Mouse (Mus musculus) left cerebral cortex, adult 2 months (tissue): ENCODE data around the gene Thy1. TPM values are rescaled to one million over a fixed set of nuclear protein-coding genes. Genes with fewer than 3 reads are reported as not detected.

Experiments
- DNase-seq, 2 experiments: peaks; one replicate each; pipeline ENCODE4 v3.0.0; 2021 to 2022; ENCODE audit warnings: low spot score in 2 of 2, mixed read lengths in 1 of 2; ENCODE audit errors: extremely low spot score in 1 of 2
- H3K27ac ChIP-seq: fragments of 200-600 bp; 2 replicates; pipeline ENCODE4 v1.8.1; 2022
- H3K4me3 ChIP-seq: fragments of 200-600 bp; 2 replicates; pipeline ENCODE4 v1.8.1; 2022
- CTCF ChIP-seq: fragments of 200-600 bp; IDR thresholded peaks from 2 replicates; pipeline ENCODE4 v1.8.1; 2022; ENCODE audit warnings: antibody characterized with exemption, mild to moderate bottlenecking, moderate library complexity
- intact Hi-C: fragments of 180-260 bp; cut with DNase I; formaldehyde crosslinking; loops from one replicate; pipeline ENCODE4 v1.15.1; 2025
- long read RNA-seq, 2 experiments: library from polyadenylated mRNA; stranded (forward); transcript quantifications; one replicate each; pipeline ENCODE4 v2.0.0; 2021; ENCODE audit warnings: borderline mapping rate in 2 of 2
- total RNA-seq, 2 experiments: library from RNA; stranded (reverse); gene quantifications; 2 replicates each; pipeline ENCODE4 v1.2.3; 2021

Thy1 gene
- 100 to 1,000 TPM; 838 to 856 TPM for total RNA-seq
- long read RNA-seq, experiment 1, transcript Thy1-201 (4 exons, 1,735 nt): major isoform, 49 of 103 reads
- long read RNA-seq, experiment 1, partial matches to known transcripts: 3 of 103 reads
- long read RNA-seq, experiment 1, other reads (novel, unspliced or antisense): 51 of 103 reads
- long read RNA-seq, experiment 2, transcript Thy1-201 (4 exons, 1,735 nt): major isoform, 35 of 91 reads
- long read RNA-seq, experiment 2, partial matches to known transcripts: 4 of 91 reads
- long read RNA-seq, experiment 2, other reads (novel, unspliced or antisense): 49 of 91 reads

DNA sequence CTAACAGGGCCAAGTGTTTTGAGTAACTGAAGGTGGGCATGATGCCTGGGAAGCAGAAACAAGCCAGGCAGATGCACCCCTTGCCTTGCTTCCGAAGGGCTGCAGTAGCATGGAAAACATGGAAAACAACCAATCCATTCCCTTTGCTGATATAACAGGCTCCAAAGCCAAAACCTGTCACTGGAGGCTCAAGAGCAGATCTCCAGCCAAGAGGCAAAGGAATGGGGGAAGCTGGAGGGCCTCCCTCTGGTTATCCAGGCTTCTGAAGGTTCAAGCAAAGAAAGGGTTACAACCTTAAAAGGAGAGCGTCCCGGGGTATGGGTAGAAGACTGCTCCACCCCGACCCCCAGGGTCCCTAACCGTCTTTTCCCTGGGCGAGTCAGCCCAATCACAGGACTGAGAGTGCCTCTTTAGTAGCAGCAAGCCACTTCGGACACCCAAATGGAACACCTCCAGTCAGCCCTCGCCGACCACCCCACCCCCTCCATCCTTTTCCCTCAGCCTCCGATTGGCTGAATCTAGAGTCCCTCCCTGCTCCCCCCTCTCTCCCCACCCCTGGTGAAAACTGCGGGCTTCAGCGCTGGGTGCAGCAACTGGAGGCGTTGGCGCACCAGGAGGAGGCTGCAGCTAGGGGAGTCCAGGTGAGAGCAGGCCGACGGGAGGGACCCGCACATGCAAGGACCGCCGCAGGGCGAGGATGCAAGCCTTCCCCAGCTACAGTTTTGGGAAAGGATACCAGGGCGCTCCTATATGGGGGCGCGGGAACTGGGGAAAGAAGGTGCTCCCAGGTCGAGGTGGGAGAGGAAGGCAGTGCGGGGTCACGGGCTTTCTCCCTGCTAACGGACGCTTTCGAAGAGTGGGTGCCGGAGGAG, at the start of gene Thy1:
Gene Thy1, plus strand, starts transcription at position 549 of the 872 bp plus-strand sequence.
- peak within 1 kb of the TSS; percentile 80 for H3K4me3 ChIP-seq
- no peak; the same call in 1 of the 2 replicates for TF ChIP-seq CTCF
- DNase-seq: peak; percentile 79 to 82
- intact Hi-C loops: loop anchor here (2.0 to 5.0 kb wide), 3 partner anchors 24 to 44 kb away; partner anchors contain the start of gene Usp2
- H3K27ac ChIP-seq: peak within 1 kb of the TSS; percentile 98

DNA sequence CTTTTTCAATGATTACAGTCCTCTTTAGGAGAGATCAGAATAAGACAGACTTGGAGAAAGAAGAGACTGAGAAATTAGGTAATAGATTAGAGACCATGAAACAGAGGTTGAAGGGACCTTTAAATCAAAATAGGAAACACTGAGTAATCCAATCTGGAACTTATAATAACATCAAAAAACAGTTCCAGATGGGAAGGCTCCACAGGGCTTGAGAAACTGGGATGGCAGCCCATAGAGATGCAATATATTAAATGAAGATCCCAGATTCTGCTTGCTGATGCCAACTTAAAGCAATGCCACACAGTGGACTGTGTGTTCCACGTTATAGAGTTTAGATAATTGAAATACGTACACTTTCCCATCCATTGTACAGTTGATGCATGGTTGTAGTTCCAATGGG, 45.5 kb upstream of the Thy1 start:
- no peak overlapping the region for H3K27ac ChIP-seq
- TF ChIP-seq CTCF: no peak
- no peak overlapping the region for H3K4me3 ChIP-seq
- intact Hi-C loops: no loop called here
- no peak for DNase-seq

- no peak overlapping the region for H3K4me3 ChIP-seq
These were observed 44.3 kb upstream of the Thy1 start for GRCm38 (mm10) chr9:43998851-43999250.

GRCm38 (mm10) chr9:44004362-44004761, 38.8 kb upstream of the Thy1 start:
- intact Hi-C loops: no loop called here

More at GRCm38 (mm10) chr9:43998851-43999250, 44.3 kb upstream of the Thy1 start:
- DNase-seq: no peak
- no peak for TF ChIP-seq CTCF
- intact Hi-C loops: no loop called here
- no peak overlapping the region for H3K27ac ChIP-seq

DNA sequence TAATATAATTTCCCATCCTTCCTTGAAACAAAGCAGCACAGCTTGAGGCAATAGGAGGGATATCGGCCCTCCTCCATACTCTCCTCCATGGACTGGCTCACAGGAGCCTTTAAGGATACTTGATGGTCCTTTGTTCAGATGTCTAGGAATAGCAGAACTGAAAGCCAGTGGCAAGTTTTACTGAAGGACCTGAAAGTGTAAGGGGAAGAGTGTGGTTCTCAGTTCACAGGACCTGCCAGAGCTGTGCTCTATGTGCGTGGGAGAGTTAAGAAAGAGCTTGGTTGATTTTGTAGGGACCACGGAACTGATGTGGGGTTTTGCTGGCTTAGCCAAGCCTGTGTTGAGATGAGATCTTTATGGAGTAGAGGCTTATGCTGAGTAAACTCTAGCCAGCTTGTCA, 37.9 kb upstream of the Thy1 start:
- H3K4me3 ChIP-seq: no peak overlapping the region
- intact Hi-C loops: loop anchor here (5.0 kb wide), 1 partner anchor 37 kb away; the partner anchor contains the start of gene Thy1
- no peak for DNase-seq
- no peak overlapping the region for H3K27ac ChIP-seq
- TF ChIP-seq CTCF: no peak

More at GRCm38 (mm10) chr9:44004362-44004761, 38.8 kb upstream of the Thy1 start:
- no peak for TF ChIP-seq CTCF
- peak overlapping the region; percentile 63 for H3K27ac ChIP-seq
- no peak overlapping the region for H3K4me3 ChIP-seq
- no peak for DNase-seq

- intact Hi-C loops: loop anchor here (5.0 kb wide), 1 partner anchor 35 kb away; the partner anchor contains the start of gene Thy1
- no peak for TF ChIP-seq CTCF
- Histone ChIP-seq H3K27ac (no peak overlapping the region), H3K4me3 (no peak overlapping the region)
- DNase-seq: no peak
These were observed 35.9 kb upstream of the Thy1 start for GRCm38 (mm10) chr9:44007323-44007722.

- H3K27ac ChIP-seq: no peak overlapping the region
- no peak for DNase-seq
- intact Hi-C loops: loop anchor here (5.0 kb wide), 1 partner anchor 34 kb away; the partner anchor contains the start of gene Thy1
These were observed 35.2 kb upstream of the Thy1 start for GRCm38 (mm10) chr9:44007991-44008390.

DNA sequence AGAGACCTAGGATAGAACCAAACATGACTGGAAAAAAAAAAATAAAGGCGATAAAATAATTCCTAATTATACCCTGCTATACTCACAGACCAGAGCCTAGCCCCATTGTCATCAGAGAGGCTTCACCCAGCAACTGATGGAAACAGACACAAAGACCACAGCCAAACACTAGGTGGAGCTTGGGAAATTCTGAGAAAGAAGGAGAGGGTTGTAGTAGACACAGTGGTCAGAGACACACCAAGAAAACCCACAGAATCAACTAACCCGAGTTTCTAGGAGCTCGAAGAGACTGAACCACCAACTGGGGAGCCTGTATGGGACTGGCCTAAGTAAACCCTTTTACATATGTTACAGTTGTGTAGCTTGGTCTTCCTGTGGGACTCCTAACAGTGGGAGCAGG, 32.3 kb upstream of the Thy1 start:
- intact Hi-C loops: no loop called here
- H3K4me3 ChIP-seq: no peak overlapping the region
- peak; percentile 30 for TF ChIP-seq CTCF
- no peak for DNase-seq
- no peak overlapping the region for H3K27ac ChIP-seq

More at GRCm38 (mm10) chr9:44007991-44008390, 35.2 kb upstream of the Thy1 start:
- no peak for TF ChIP-seq CTCF
- H3K4me3 ChIP-seq: no peak overlapping the region

- no peak overlapping the region for H3K27ac ChIP-seq
- H3K4me3 ChIP-seq: no peak overlapping the region
- intact Hi-C loops: no loop called here
- no peak for DNase-seq
- no peak for TF ChIP-seq CTCF
These were observed 31.5 kb upstream of the Thy1 start for GRCm38 (mm10) chr9:44011668-44012067.

GRCm38 (mm10) chr9:44012164-44012563, 31.0 kb upstream of the Thy1 start:
- intact Hi-C loops: no loop called here
- TF ChIP-seq CTCF: no peak
- H3K4me3 ChIP-seq: no peak overlapping the region
- H3K27ac ChIP-seq: no peak overlapping the region
- no peak for DNase-seq

- no peak overlapping the region for H3K4me3 ChIP-seq
- no peak for TF ChIP-seq CTCF
- intact Hi-C loops: no loop called here
- no peak for DNase-seq
- H3K27ac ChIP-seq: no peak overlapping the region; the same call in 1 of the 2 replicates
These were observed 30.4 kb upstream of the Thy1 start for GRCm38 (mm10) chr9:44012761-44013301.

DNA sequence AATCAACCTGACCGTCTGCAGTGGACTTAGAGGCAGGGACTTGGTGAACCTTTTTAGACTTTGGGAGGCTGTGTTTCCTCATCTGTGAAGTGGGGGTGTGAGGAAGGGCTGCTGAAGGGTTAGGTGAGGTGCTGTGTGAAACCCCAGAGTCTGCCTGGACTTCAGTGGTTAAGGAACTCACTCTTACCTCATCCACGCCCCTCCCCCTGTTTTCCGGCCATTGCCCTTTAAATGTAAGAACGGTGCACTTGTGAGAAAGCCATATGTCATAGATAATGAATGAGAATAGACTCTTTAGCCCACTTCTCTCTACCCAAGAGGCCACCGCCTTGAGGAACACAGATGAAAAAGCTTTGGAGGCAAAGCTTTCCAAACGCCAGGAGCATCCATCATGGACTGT, 29.4 kb upstream of the Thy1 start:
- intact Hi-C loops: no loop called here
- no peak overlapping the region for H3K4me3 ChIP-seq
- DNase-seq: no peak
- no peak overlapping the region for H3K27ac ChIP-seq
- no peak for TF ChIP-seq CTCF
